Mouse (Mus musculus) duodenum, adult 2 months (tissue): ENCODE data around the gene Rps10. TPM values are rescaled to one million over a fixed set of nuclear protein-coding genes. Genes with fewer than 3 reads are reported as not detected.

Source experiments
- polyA plus RNA-seq: library from polyadenylated mRNA; depleted of rRNA; stranded (reverse); fragments of >200 nt; gene quantifications from 2 replicates; pipeline ENCODE4 v1.2.3, GENCODE M21; 2012; ENCODE audit warnings: low replicate concordance; rRNA removed

The Rps10 gene
- 1,017 and 1,144 TPM in 2 replicates for polyA plus RNA-seq

GRCm38 (mm10) chr17:27636132-27637020 is at the start of gene Rps10:
Gene Rps10, minus strand, starts transcription at chr17:27636669.

GRCm38 (mm10) chr17:27655089-27656010 is 18.9 kb upstream of the Rps10 start, which contains the start of gene Pacsin1:
Gene Pacsin1, plus strand, starts transcription at chr17:27655509.

GRCm38 (mm10) chr17:27634871-27635574 is 1.4 kb downstream of the Rps10 start, which contains the start of gene RPS10-NUDT3:
Gene RPS10-NUDT3, minus strand, starts transcription at chr17:27635222.

GRCm38 (mm10) chr17:27623360-27624326 is 12.8 kb downstream of the Rps10 start, which contains the start of gene Nudt3:
Gene Nudt3, minus strand, starts transcription at chr17:27623495.

Other genes with a start within 250 kb of the Rps10 start
- gene Grm4, start 115.3 kb downstream of the Rps10 start, polyA plus RNA-seq: 0.47 and 1.7 TPM in 2 replicates
- 164 and 184 TPM in 2 replicates for gene Hmga1, start 80.2 kb downstream of the Rps10 start, polyA plus RNA-seq
- 45.8 and 52.9 TPM in 2 replicates for gene AI413582, start 70.9 kb downstream of the Rps10 start, polyA plus RNA-seq
- gene Nudt3, start 13.2 kb downstream of the Rps10 start, polyA plus RNA-seq: 46.8 and 79.8 TPM in 2 replicates
- gene RPS10-NUDT3, start 1.4 kb downstream of the Rps10 start, polyA plus RNA-seq: not detected in 2 replicates
- 1.0 and 1.4 TPM in 2 replicates for gene Pacsin1, start 18.8 kb upstream of the Rps10 start, polyA plus RNA-seq
- gene Spdef, start 92.3 kb upstream of the Rps10 start, polyA plus RNA-seq: 45.8 and 140 TPM in 2 replicates
- gene D17Wsu92e, start 184.0 kb upstream of the Rps10 start, polyA plus RNA-seq: 78.5 and 94.7 TPM in 2 replicates
- gene Snrpc, start 201.5 kb upstream of the Rps10 start, polyA plus RNA-seq: 154 and 169 TPM in 2 replicates
- 1.1 and 2.8 TPM in 2 replicates for gene Uhrf1bp1, start 219.8 kb upstream of the Rps10 start, polyA plus RNA-seq